In genomic region chr5:3381795-3382194, GRCm38 (mm10) we compare ENCODE assay signal across 22 mouse cellular contexts. TPM values are rescaled to one million over a fixed set of nuclear protein-coding genes. Genes with fewer than 3 reads are reported as not detected.
DNase-seq lines count a peak whose midpoint lies in the region; ATAC-seq lines count a peak whose summit lies in the region.
"Had no signal": no experiment of that assay in that cellular context is flagged by ENCODE, and none has a peak within 500 bp of the region (broad histone marks: within the 10 kb centered on the region; RNA-seq: fewer than 3 reads in every experiment).

No protein-coding gene starts in this region.

- H3K4me3 ChIP-seq in liver, embryonic 16.5 days (ENCODE audit: low read depth, low read length): no peak overlapping the region
- no peak overlapping the region for H3K4me3 ChIP-seq in liver, embryonic 12.5 days
- H3K4me3 ChIP-seq in heart, embryonic 14.5 days (ENCODE audit: control insufficient read depth in 1 of 2, insufficient read depth in 1 of 2, low read depth in 1 of 2, low read length in 2 of 2): no peak overlapping the region
- no peak overlapping the region for H3K4me3 ChIP-seq in forebrain, embryonic 13.5 days
- H3K4me3 ChIP-seq: forebrain, embryonic 12.5 days; neural tube, embryonic 15.5 days had no signal

- H3K36me3 ChIP-seq in liver, embryonic 16.5 days (ENCODE audit: control insufficient read depth, insufficient read depth): no peaks in the 10 kb centered on the region
- 0 out of 2 replicates have a peak, but pooled peaks cover 3% of the 10 kb centered on the region for H3K36me3 ChIP-seq in liver, embryonic 12.5 days
- H3K36me3 ChIP-seq in heart, embryonic 14.5 days (ENCODE audit: control insufficient read depth, insufficient read depth, low read length): no peaks in the 10 kb centered on the region
- no peaks in the 10 kb centered on the region for H3K36me3 ChIP-seq in forebrain, embryonic 13.5 days (ENCODE audit: poor library complexity, severe bottlenecking)
- H3K36me3 ChIP-seq: forebrain, embryonic 12.5 days; neural tube, embryonic 15.5 days had no signal

- ATAC-seq in liver, embryonic 16.5 days (ENCODE audit: low read depth): peak; percentile 40; the same call in 1 of the 2 replicates
- ATAC-seq in liver, embryonic 12.5 days: no peak
- peak; percentile 35; the same call in 1 of the 2 replicates for ATAC-seq in heart, embryonic 14.5 days (ENCODE audit: insufficient number of reproducible peaks, insufficient read depth, low FRiP score, low read depth)
- ATAC-seq in megakaryocyte progenitor cell, adult 5-6 weeks (replicated peaks; ENCODE audit: poor library complexity): peak; percentile 21; the same call in 1 of the 2 replicates
- ATAC-seq in forebrain, embryonic 13.5 days: no peak
- ATAC-seq: CD4-positive, CD25-positive, alpha-beta regulatory T cell, adult 4 months; hindbrain, embryonic 16.5 days; midbrain, embryonic 16.5 days had no signal

- no peaks in the 10 kb centered on the region for H3K9me3 ChIP-seq in liver, embryonic 16.5 days (replicated peaks; ENCODE audit: control insufficient read depth, low read length)
- no peaks in the 10 kb centered on the region for H3K9me3 ChIP-seq in liver, embryonic 12.5 days (replicated peaks)
- no peaks in the 10 kb centered on the region for H3K9me3 ChIP-seq in heart, embryonic 14.5 days (ENCODE audit: control insufficient read depth, low read length)
- no peaks in the 10 kb centered on the region for H3K9me3 ChIP-seq in forebrain, embryonic 13.5 days (replicated peaks)
- H3K9me3 ChIP-seq: forebrain, embryonic 12.5 days; G1E; neural tube, embryonic 15.5 days had no signal

- 40% methylated on average over 8 of the region's 8 CpGs for WGBS in liver, embryonic 16.5 days (ENCODE audit: insufficient replicate concordance)
- 54% methylated on average over 8 of the region's 8 CpGs for WGBS in liver, embryonic 12.5 days (ENCODE audit: insufficient replicate concordance)
- 26% methylated on average over 8 of the region's 8 CpGs for WGBS in heart, embryonic 14.5 days
- 91% methylated on average over 8 of the region's 8 CpGs for WGBS in forebrain, embryonic 13.5 days

- H3K4me2 ChIP-seq in liver, embryonic 16.5 days (ENCODE audit: low read depth, low read length): no peak overlapping the region
- no peak overlapping the region for H3K4me2 ChIP-seq in liver, embryonic 12.5 days
- H3K4me2 ChIP-seq in heart, embryonic 14.5 days (ENCODE audit: low read length): peak overlapping the region; percentile 31
- H3K4me2 ChIP-seq in forebrain, embryonic 13.5 days: no peak overlapping the region
- H3K4me2 ChIP-seq: forebrain, embryonic 12.5 days; lung, embryonic 14.5 days; neural tube, embryonic 15.5 days had no signal

- no peak overlapping the region for H3K27ac ChIP-seq in liver, embryonic 16.5 days (ENCODE audit: low read length)
- H3K27ac ChIP-seq in liver, embryonic 12.5 days: no peak overlapping the region
- H3K27ac ChIP-seq in heart, embryonic 14.5 days (replicated peaks in 1 of 2; ENCODE audit: control insufficient read depth in 1 of 2, insufficient read depth in 1 of 2, low read depth in 2 of 2, low read length in 2 of 2): peak overlapping the region; percentile 64 to 68
- H3K27ac ChIP-seq in forebrain, embryonic 13.5 days: no peak overlapping the region
- H3K27ac ChIP-seq: forebrain, embryonic 12.5 days; kidney, postnatal 0 days; neural tube, embryonic 15.5 days had no signal

- H3K9ac ChIP-seq in liver, embryonic 16.5 days (ENCODE audit: low read depth, low read length): no peak overlapping the region
- H3K9ac ChIP-seq in liver, embryonic 12.5 days: no peak overlapping the region
- no peak overlapping the region; the same call in 1 of the 2 replicates for H3K9ac ChIP-seq in heart, embryonic 14.5 days (ENCODE audit: low read length)
- H3K9ac ChIP-seq in forebrain, embryonic 13.5 days: no peak overlapping the region
- H3K9ac ChIP-seq: forebrain, embryonic 12.5 days; lung, embryonic 14.5 days; neural tube, embryonic 15.5 days had no signal

- no peaks in the 10 kb centered on the region for H3K27me3 ChIP-seq in liver, embryonic 16.5 days (ENCODE audit: control insufficient read depth, insufficient read depth, low read depth, low read length)
- H3K27me3 ChIP-seq in liver, embryonic 12.5 days (replicated peaks): no peaks in the 10 kb centered on the region
- no peaks in the 10 kb centered on the region for H3K27me3 ChIP-seq in heart, embryonic 14.5 days (ENCODE audit: control insufficient read depth, insufficient read depth, low read length)
- no peaks in the 10 kb centered on the region for H3K27me3 ChIP-seq in forebrain, embryonic 13.5 days
- H3K27me3 ChIP-seq: forebrain, embryonic 12.5 days; neural tube, embryonic 15.5 days had no signal

- peak; percentile 84 for DNase-seq in heart, adult 11 months
- DNase-seq in heart, adult 8-10 months (ENCODE audit: low spot score): no peak
- DNase-seq in layer of hippocampus, adult 9-11 months: no peak
- DNase-seq: cerebellum, adult 2 months; cerebellum, postnatal 36 days; gastrocnemius, postnatal 10 days; kidney, adult 18-20 months; layer of hippocampus, postnatal 36 days; lung, embryonic 14.5 days; thymus, postnatal 14 days had no signal

- H3K4me1 ChIP-seq in liver, embryonic 16.5 days (ENCODE audit: control insufficient read depth, low read depth, low read length): peaks cover 23% of the 10 kb centered on the region
- peaks cover 41% of the 10 kb centered on the region for H3K4me1 ChIP-seq in liver, embryonic 12.5 days
- H3K4me1 ChIP-seq in heart, embryonic 14.5 days (ENCODE audit: control insufficient read depth in 2 of 2, insufficient read depth in 2 of 2, low read length in 2 of 2): peaks cover 23 to 66% of the 10 kb centered on the region in 2 experiments
- H3K4me1 ChIP-seq in forebrain, embryonic 13.5 days: peaks cover 16% of the 10 kb centered on the region; the same call in 1 of the 2 replicates
- H3K4me1 ChIP-seq: neural tube, embryonic 15.5 days had no signal

RNA-seq across cellular contexts. Expression of gene Cdk6, which starts 40.5 kb away (rescaled TPM):
- total RNA-seq in heart, adult 8-10 months (2022): 1 to 10 TPM; 4.2 to 9.5 (median 6.3) TPM
- 15.8 and 16.0 TPM in 2 replicates for polyA plus RNA-seq in liver, embryonic 16.5 days (2015; fragmentation: Nextera tagmentation; extraction: Ambion mirVana)
- 35.1 and 40.1 TPM in 2 replicates for polyA plus RNA-seq in liver, embryonic 12.5 days (2016; fragmentation: Nextera tagmentation; extraction: Ambion mirVana)
- 32.1 and 34.3 TPM in 2 replicates for polyA plus RNA-seq in heart, embryonic 14.5 days (2014; fragmentation: Nextera tagmentation; extraction: Ambion mirVana)
- total RNA-seq in megakaryocyte progenitor cell, adult 5-6 weeks (2015): 257 and 285 TPM in 2 replicates
- total RNA-seq in megakaryocyte progenitor cell, adult 5-6 weeks (2017): 138 and 227 TPM in 2 replicates
- 30.3 and 34.4 TPM in 2 replicates for polyA plus RNA-seq in forebrain, embryonic 13.5 days (2015; fragmentation: Nextera tagmentation; extraction: Ambion mirVana)

Comparison
In these comparisons a context has a peak if more than half of its experiments do, and no peak if none do; other contexts are left out.
1. ATAC-seq: peak in liver, embryonic 16.5 days (single experiment), heart, embryonic 14.5 days (single experiment) and megakaryocyte progenitor cell, adult 5-6 weeks (single experiment); none in liver, embryonic 12.5 days (single experiment) and forebrain, embryonic 13.5 days (single experiment).
2. H3K27ac ChIP-seq: peak in heart, embryonic 14.5 days (2 of 2); none in liver, embryonic 16.5 days (single experiment), liver, embryonic 12.5 days (single experiment) and forebrain, embryonic 13.5 days (single experiment).